Mouse (Mus musculus) hindbrain, embryonic 13.5 days (tissue): ENCODE results near the gene Ssh2. TPM values are rescaled to one million over a fixed set of nuclear protein-coding genes. Genes with fewer than 3 reads are reported as not detected.

Experiments
- ATAC-seq: fragments of 200-750 bp; cut with Nextera tagmentation; 2 replicates; pipeline ENCODE4 v1.8.0; 2017; ENCODE audit warnings: moderate TSS enrichment; ENCODE audit not compliant: low FRiP score
- H3K27ac ChIP-seq: fragments of 300-500 bp; sonication (generic); 2 replicates; pipeline ENCODE4 v1.5.1; 2015; ENCODE audit warnings: inconsistent platforms, mild to moderate bottlenecking, moderate library complexity
- H3K27me3 ChIP-seq: fragments of 300-500 bp; sonication (generic); 2 replicates; pipeline ENCODE4 v1.6.1; 2015; ENCODE audit warnings: mild to moderate bottlenecking, inconsistent platforms
- H3K36me3 ChIP-seq: fragments of 300-500 bp; sonication (generic); 2 replicates; pipeline ENCODE4 v1.6.1; 2015; ENCODE audit warnings: mild to moderate bottlenecking, inconsistent platforms
- H3K4me1 ChIP-seq: fragments of 300-500 bp; sonication (generic); replicated peaks from 2 replicates; pipeline ENCODE4 v1.6.1; 2015; ENCODE audit warnings: inconsistent platforms
- H3K4me2 ChIP-seq: fragments of 300-500 bp; sonication (generic); 2 replicates; pipeline ENCODE4 v1.6.1; 2015; ENCODE audit warnings: inconsistent platforms, mild to moderate bottlenecking, moderate library complexity
- H3K4me3 ChIP-seq: fragments of 300-500 bp; sonication (generic); 2 replicates; pipeline ENCODE4 v1.5.1; 2015; ENCODE audit warnings: mild to moderate bottlenecking, inconsistent platforms
- H3K9ac ChIP-seq: fragments of 300-500 bp; sonication (generic); 2 replicates; pipeline ENCODE4 v1.6.1; 2015; ENCODE audit warnings: mild to moderate bottlenecking, inconsistent platforms
- H3K9me3 ChIP-seq: fragments of 300-500 bp; sonication (generic); 2 replicates; pipeline ENCODE4 v1.6.1; 2016; ENCODE audit warnings: inconsistent platforms
- WGBS: fragments of 180-500 bp; shearing (Covaris S2); methylation state at CpG from one replicate; pipeline ENCODE4 v1.1.7; 2015; 5-methylcytosine and 5-hydroxymethylcytosine counted together
- polyA plus RNA-seq: library from polyadenylated mRNA; unstranded; fragments of >200 nt; fragmentation: Nextera tagmentation; extraction: Ambion mirVana; gene quantifications from 2 replicates; pipeline ENCODE4 v1.2.1, GENCODE M21; 2015

Ssh2 gene
- polyA plus RNA-seq, 1 experiment from 2014 or later: 16.4 TPM

GRCm38 (mm10) chr11:77194762-77195161 is 21.3 kb upstream of the Ssh2 start:
- 85% methylated on average over 1 of the region's 1 CpGs for WGBS
- no peak overlapping the region for H3K27ac ChIP-seq
- no peaks in the 10 kb centered on the region for H3K36me3 ChIP-seq
- H3K27me3 ChIP-seq: 0 out of 2 replicates have a peak, but pooled peaks cover 7% of the 10 kb centered on the region
- ATAC-seq: no peak
- no peak overlapping the region for H3K9ac ChIP-seq
- H3K4me3 ChIP-seq: no peak overlapping the region
- no peak overlapping the region for H3K4me2 ChIP-seq
- no peaks in the 10 kb centered on the region for H3K9me3 ChIP-seq
- no peaks in the 10 kb centered on the region; the same call in 1 of the 2 replicates for H3K4me1 ChIP-seq

DNA sequence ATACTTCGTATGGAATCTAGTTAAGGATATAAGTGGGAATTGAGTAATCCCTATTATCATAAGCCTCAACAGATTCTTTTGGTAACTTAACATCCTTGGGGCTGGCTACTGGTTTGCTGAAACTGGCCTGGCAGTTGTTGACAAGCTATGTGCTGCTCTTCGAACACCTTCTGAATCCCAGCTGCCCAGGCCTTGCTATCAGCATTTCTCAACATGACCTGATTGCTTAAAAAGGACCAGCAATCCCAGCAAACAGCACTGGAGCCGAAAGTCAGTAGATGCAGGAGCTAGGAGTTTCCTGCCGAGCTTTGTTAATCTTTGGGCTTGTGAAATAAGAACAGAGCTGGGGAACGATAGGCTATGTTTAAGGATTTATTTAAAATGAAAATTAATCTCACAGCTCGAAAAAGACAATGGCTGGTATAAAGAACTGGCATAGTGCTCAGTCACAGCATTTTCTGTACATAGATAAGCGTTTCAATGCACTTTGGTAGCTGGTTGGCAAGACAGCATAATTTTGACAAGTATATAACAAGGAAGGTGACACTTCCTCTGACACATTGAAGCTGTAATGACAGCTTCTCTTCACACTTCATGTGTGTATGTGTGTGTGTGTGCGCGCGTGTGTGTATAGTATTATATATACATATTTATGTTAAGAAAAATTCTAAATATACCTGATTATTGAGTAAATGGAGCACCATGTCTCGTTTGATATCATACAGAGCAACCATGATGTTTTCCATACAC is 20.6 kb upstream of the Ssh2 start:
- Histone ChIP-seq H3K4me3 (no peak overlapping the region), H3K4me1 (no peaks in the 10 kb centered on the region; the same call in 1 of the 2 replicates), H3K36me3 (no peaks in the 10 kb centered on the region), H3K27ac (no peak overlapping the region), H3K4me2 (no peak overlapping the region), H3K9ac (no peak overlapping the region), H3K9me3 (no peaks in the 10 kb centered on the region), H3K27me3 (0 out of 2 replicates have a peak, but pooled peaks cover 7% of the 10 kb centered on the region)
- no peak for ATAC-seq
- 83% methylated on average over 11 of the region's 11 CpGs for WGBS

DNA sequence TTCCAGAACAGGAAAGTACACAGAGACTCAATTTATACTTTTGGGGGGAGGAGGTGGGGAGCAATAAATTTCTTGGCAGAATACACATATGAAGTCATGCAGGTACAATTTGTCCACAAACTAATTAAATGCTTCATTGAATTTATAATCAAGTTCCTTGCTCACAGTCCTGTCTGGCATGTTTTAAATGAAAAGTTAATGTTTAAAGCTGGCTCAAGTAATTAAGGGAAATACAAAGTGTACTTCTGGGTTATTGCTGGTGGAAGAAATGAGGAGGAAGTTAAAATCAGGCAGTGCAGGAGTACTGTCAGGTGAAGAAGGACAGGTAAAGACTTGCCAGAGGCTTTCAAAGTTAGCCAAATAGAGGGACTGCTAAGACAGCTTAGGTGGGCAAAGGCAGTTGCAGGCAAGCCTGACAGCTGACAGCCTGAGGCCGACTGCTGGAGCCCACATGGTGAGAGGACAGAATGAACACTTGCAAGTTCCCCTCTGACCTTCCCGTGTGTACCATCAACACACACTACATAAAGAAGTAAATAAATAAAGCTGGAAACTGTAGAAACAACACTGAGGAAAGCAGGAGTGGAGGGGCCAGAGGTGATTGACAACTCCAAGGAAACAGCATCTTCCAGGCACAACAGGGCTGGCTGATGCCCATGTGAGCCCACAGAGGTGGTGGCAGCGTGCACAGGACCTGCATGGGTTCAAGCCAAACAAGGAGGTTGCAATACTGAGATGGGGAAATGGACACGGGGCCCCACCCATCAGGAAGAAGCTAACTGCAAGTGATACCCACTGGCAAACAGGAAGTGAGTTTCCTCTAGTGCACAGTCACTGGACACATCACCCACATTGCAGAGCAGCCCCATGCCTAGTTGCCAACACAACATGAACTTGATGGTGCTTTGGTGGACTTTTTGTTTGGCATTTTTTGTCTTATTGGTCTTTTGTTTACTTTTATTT is 19.6 kb upstream of the Ssh2 start:
- Histone ChIP-seq H3K4me2 (no peak overlapping the region), H3K36me3 (no peaks in the 10 kb centered on the region), H3K27me3 (0 out of 2 replicates have a peak, but pooled peaks cover 7% of the 10 kb centered on the region), H3K4me1 (no peaks in the 10 kb centered on the region; the same call in 1 of the 2 replicates), H3K27ac (no peak overlapping the region), H3K9ac (no peak overlapping the region), H3K9me3 (no peaks in the 10 kb centered on the region), H3K4me3 (no peak overlapping the region)
- WGBS: 49% methylated on average over 4 of the region's 4 CpGs
- ATAC-seq: no peak

DNA sequence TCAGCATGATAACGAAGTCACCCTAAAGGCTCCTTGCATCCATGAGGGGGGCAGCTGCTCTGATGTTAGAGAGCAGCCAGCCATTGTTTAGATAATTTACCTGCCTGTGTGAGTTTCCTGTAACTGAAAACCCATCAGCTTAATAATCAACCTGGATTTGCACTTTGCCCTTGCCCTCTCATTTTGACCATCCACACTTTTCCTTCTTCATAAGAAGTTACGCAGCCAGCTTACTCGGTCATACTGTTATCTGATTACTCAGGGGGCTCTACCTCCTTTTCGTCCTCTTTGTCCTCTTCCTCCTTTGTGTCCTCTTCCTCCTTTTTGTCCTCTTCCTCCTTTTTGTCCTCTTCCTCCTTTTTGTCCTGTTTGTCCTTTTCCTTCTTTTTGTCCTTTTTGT is 16.5 kb upstream of the Ssh2 start:
- no peak for ATAC-seq
- 41% methylated on average over 4 of the region's 4 CpGs for WGBS
- Histone ChIP-seq H3K4me3 (no peak overlapping the region), H3K4me2 (no peak overlapping the region), H3K4me1 (no peaks in the 10 kb centered on the region), H3K9ac (no peak overlapping the region), H3K27me3 (0 out of 2 replicates have a peak, but pooled peaks cover 7% of the 10 kb centered on the region), H3K9me3 (no peaks in the 10 kb centered on the region), H3K36me3 (no peaks in the 10 kb centered on the region), H3K27ac (no peak overlapping the region)

DNA sequence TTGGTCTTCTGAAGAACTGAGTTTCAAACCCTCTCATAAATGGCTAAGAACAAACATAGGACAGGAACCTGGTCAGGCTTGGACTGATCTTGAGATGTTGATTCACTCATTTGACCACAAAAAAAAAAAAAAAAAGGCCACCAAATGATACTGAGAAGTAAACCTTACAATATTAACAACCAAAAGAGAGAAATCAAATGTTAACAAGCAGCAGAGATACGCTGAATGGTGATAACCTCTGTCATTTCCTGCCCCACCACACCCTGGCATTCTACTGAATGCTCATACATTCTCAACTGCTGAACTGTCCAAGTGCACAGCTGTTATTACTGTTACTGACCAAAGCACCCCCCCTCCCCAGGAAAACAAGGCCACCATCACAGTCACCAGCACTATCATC is 15.4 kb upstream of the Ssh2 start:
- Histone ChIP-seq H3K4me3 (no peak overlapping the region), H3K27me3 (0 out of 2 replicates have a peak, but pooled peaks cover 4% of the 10 kb centered on the region), H3K9ac (no peak overlapping the region), H3K36me3 (no peaks in the 10 kb centered on the region), H3K4me1 (no peaks in the 10 kb centered on the region), H3K4me2 (no peak overlapping the region), H3K9me3 (no peaks in the 10 kb centered on the region), H3K27ac (no peak overlapping the region)
- 97% methylated on average over 1 of the region's 1 CpGs for WGBS
- no peak for ATAC-seq

DNA sequence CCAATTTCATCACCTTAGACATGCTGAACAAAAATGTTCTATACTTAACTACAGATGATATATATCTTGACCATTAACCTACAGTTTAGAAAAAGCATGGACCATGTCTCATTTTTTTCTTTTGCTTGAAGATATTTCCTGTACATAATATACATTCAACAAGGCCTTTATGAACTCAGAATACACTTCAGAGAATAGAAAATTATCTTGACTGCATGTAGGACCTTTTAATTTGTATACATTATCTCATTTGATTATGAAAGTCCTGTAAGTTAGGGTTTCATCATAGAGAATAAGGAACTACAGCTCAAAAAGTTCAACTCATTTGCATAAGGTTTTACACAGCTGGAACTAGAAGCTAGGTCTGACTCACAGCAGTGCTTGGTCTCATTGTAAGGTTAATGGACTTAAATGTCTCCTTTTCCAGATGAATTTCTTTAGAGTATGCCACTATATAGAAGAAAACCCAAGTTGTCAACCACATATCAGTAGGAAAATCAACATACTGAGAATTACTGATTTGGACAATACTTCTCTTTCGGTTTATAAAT is 1.9 kb upstream of the Ssh2 start:
- no peak overlapping the region for H3K27ac ChIP-seq
- H3K4me2 ChIP-seq: no peak overlapping the region
- no peak overlapping the region for H3K4me3 ChIP-seq
- H3K4me1 ChIP-seq: peaks cover 23% of the 10 kb centered on the region
- no peak for ATAC-seq
- no peak overlapping the region for H3K9ac ChIP-seq
- H3K36me3 ChIP-seq: no peaks in the 10 kb centered on the region
- WGBS: 93% methylated on average over 1 of the region's 1 CpGs
- H3K9me3 ChIP-seq: no peaks in the 10 kb centered on the region
- no peaks in the 10 kb centered on the region for H3K27me3 ChIP-seq

DNA sequence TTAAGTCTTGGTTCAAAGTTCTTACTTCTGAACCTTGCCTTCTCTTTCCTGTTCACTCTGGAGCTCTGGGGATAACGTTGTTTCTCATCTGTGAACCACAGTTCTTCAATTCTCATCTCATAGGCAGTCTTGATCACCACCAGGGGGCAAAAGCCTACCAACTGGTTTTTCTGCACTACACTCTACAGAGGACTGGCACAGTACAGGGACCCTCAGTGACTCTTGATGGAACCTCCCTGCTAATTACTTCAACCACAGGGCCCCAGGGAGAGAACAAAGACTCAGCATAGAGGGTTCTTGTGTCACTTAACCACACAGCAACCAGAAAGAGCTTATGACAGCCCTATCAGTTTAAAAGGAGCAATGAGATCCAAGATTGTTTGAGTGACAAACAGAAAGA is 1.3 kb upstream of the Ssh2 start:
- H3K27me3 ChIP-seq: no peaks in the 10 kb centered on the region

GRCm38 (mm10) chr11:77215483-77215882 is 604 bp upstream of the Ssh2 start:
- peak overlapping the region; percentile 78 for H3K4me3 ChIP-seq
- no peaks in the 10 kb centered on the region for H3K9me3 ChIP-seq
- peak overlapping the region; percentile 99 for H3K27ac ChIP-seq
- peaks cover 23% of the 10 kb centered on the region for H3K4me1 ChIP-seq
- no peaks in the 10 kb centered on the region for H3K27me3 ChIP-seq
- peak; percentile 29 for ATAC-seq
- 1% methylated on average over 11 of the region's 11 CpGs for WGBS
- H3K4me2 ChIP-seq: peak overlapping the region; percentile 79
- no peaks in the 10 kb centered on the region for H3K36me3 ChIP-seq
- peak overlapping the region; percentile 96 for H3K9ac ChIP-seq

More for the DNA sequence above, 1.3 kb upstream of the Ssh2 start:
- Histone ChIP-seq H3K4me2 (peak overlapping the region; percentile 79), H3K9ac (no peak overlapping the region), H3K4me3 (no peak overlapping the region), H3K36me3 (no peaks in the 10 kb centered on the region), H3K4me1 (peaks cover 23% of the 10 kb centered on the region), H3K27ac (no peak overlapping the region), H3K9me3 (no peaks in the 10 kb centered on the region)
- no peak for ATAC-seq
- WGBS: 3% methylated on average over 1 of the region's 1 CpGs

GRCm38 (mm10) chr11:77216761-77217130 is 659 bp downstream of the Ssh2 start:
- Histone ChIP-seq H3K4me2 (peak overlapping the region; percentile 79), H3K4me1 (peaks cover 23% of the 10 kb centered on the region), H3K9ac (peak overlapping the region; percentile 96), H3K4me3 (peak overlapping the region; percentile 78), H3K9me3 (no peaks in the 10 kb centered on the region), H3K27me3 (no peaks in the 10 kb centered on the region), H3K27ac (peak overlapping the region; percentile 99), H3K36me3 (no peaks in the 10 kb centered on the region)
- ATAC-seq: peak; percentile 85
- under 1% methylated on average over 11 of the region's 11 CpGs for WGBS

GRCm38 (mm10) chr11:77230765-77231164 is 14.7 kb downstream of the Ssh2 start:
- Histone ChIP-seq H3K4me1 (no peaks in the 10 kb centered on the region), H3K4me3 (no peak overlapping the region), H3K36me3 (no peaks in the 10 kb centered on the region), H3K4me2 (no peak overlapping the region), H3K9me3 (no peaks in the 10 kb centered on the region), H3K27ac (no peak overlapping the region), H3K27me3 (no peaks in the 10 kb centered on the region), H3K9ac (no peak overlapping the region)
- ATAC-seq: no peak
- WGBS: 87% methylated on average over 2 of the region's 2 CpGs

GRCm38 (mm10) chr11:77231514-77231913 is 15.4 kb downstream of the Ssh2 start:
- H3K4me3 ChIP-seq: no peak overlapping the region
- no peaks in the 10 kb centered on the region for H3K9me3 ChIP-seq
- no peak overlapping the region for H3K27ac ChIP-seq
- 92% methylated on average over 2 of the region's 2 CpGs for WGBS
- H3K4me1 ChIP-seq: no peaks in the 10 kb centered on the region
- H3K27me3 ChIP-seq: no peaks in the 10 kb centered on the region
- ATAC-seq: no peak
- no peak overlapping the region for H3K9ac ChIP-seq
- no peak overlapping the region for H3K4me2 ChIP-seq
- no peaks in the 10 kb centered on the region for H3K36me3 ChIP-seq

DNA sequence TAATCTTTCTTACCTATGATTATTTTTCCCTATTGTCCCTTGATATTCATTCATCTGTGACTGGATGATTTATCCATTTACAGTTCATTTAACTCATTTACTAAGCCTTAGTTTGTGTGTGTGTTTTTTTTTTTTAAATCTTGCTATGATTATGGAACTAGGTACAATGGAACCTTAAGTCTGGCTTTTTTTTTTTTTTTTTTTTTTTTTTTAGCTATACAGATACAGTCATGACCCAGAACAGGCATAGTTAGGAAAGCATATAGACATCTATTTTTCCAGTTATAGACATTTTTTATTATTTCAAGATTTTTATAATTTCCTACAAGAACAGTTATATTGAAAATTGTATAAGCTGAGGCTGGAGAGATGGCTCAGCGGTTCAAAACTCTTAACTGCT is 19.2 kb downstream of the Ssh2 start:
- Histone ChIP-seq H3K27me3 (no peaks in the 10 kb centered on the region), H3K4me3 (no peak overlapping the region), H3K4me1 (no peaks in the 10 kb centered on the region), H3K9me3 (no peaks in the 10 kb centered on the region), H3K36me3 (no peaks in the 10 kb centered on the region), H3K27ac (no peak overlapping the region), H3K4me2 (no peak overlapping the region), H3K9ac (no peak overlapping the region)
- ATAC-seq: no peak
- WGBS: 100% methylated on average over 1 of the region's 1 CpGs
